Mouse (Mus musculus) v-Abl transformed pro-B cells (cell line): ENCODE data around the gene Scube1.

ENCODE experiments used
- in situ Hi-C, 2 experiments: fragments of 400-800 bp; cut with MboI; formaldehyde crosslinking; loops; one replicate each; pipeline ENCODE4 v1.15.1; 2025; ENCODE audit not compliant: unreplicated experiment in 2 of 2

Gene Scube1

GRCm38 (mm10) chr15:83606700-83607099, 118.1 kb downstream of the Scube1 start:
- in situ Hi-C loops, result loop anchor here (5.0 to 25.0 kb wide), 3 partner anchors 34 to 1031 kb away; no protein-coding TSS in a partner anchor

GRCm38 (mm10) chr15:83606216-83606615, 118.6 kb downstream of the Scube1 start:
- in situ Hi-C loops, result loop anchor here (5.0 to 25.0 kb wide), 3 partner anchors 34 to 1031 kb away; no protein-coding TSS in a partner anchor

GRCm38 (mm10) chr15:83603426-83603825, 121.4 kb downstream of the Scube1 start:
- in situ Hi-C loops, result loop anchor here (5.0 to 25.0 kb wide), 4 partner anchors 41 to 1034 kb away; partner anchors contain the start of genes Mcat (in 1 of the 2), Tspo (in 1 of the 2) and Ttll1 (in 1 of the 2)

GRCm38 (mm10) chr15:83603046-83603396, 121.8 kb downstream of the Scube1 start:
- in situ Hi-C loops, result loop anchor here (5.0 to 25.0 kb wide), 4 partner anchors 41 to 1034 kb away; partner anchors contain the start of genes Mcat (in 1 of the 2), Tspo (in 1 of the 2) and Ttll1 (in 1 of the 2)

- in situ Hi-C loops, result loop anchor here (5.0 to 25.0 kb wide), 4 partner anchors 40 to 1035 kb away; partner anchors contain the start of genes Mcat (in 1 of the 2), Tspo (in 1 of the 2) and Ttll1 (in 1 of the 2)
These were observed 122.3 kb downstream of the Scube1 start for GRCm38 (mm10) chr15:83602372-83603045.

GRCm38 (mm10) chr15:83601185-83601584, 123.6 kb downstream of the Scube1 start:
- in situ Hi-C loops, result loop anchor here (5.0 to 25.0 kb wide), 4 partner anchors 39 to 1036 kb away; partner anchors contain the start of genes Mcat (in 1 of the 2), Tspo (in 1 of the 2) and Ttll1 (in 1 of the 2)

GRCm38 (mm10) chr15:83596833-83597232, 128.0 kb downstream of the Scube1 start:
- in situ Hi-C loops, result no loop called here

- in situ Hi-C loops, result no loop called here
These were observed 129.5 kb downstream of the Scube1 start for GRCm38 (mm10) chr15:83595364-83595711.

- in situ Hi-C loops, result loop anchor here in 1 of 2 experiments (5.0 kb wide), 1 partner anchor 37 kb away; no protein-coding TSS in a partner anchor
These were observed 130.1 kb downstream of the Scube1 start, which contains the start of gene Ttll12 for GRCm38 (mm10) chr15:83594513-83595363. TSS of gene Ttll12 (minus strand) at chr15:83595157.

- in situ Hi-C loops, result loop anchor here in 1 of 2 experiments (5.0 kb wide), 1 partner anchor 37 kb away; no protein-coding TSS in a partner anchor
These were observed 130.9 kb downstream of the Scube1 start for GRCm38 (mm10) chr15:83593702-83594512.

- in situ Hi-C loops, result loop anchor here in 1 of 2 experiments (5.0 kb wide), 1 partner anchor 36 kb away; no protein-coding TSS in a partner anchor
These were observed 131.6 kb downstream of the Scube1 start for GRCm38 (mm10) chr15:83593189-83593585.

GRCm38 (mm10) chr15:83592260-83593188, 132.3 kb downstream of the Scube1 start:
- in situ Hi-C loops, result loop anchor here in 1 of 2 experiments (5.0 kb wide), 1 partner anchor 35 kb away; no protein-coding TSS in a partner anchor

GRCm38 (mm10) chr15:83591758-83592157, 133.1 kb downstream of the Scube1 start:
- in situ Hi-C loops, result loop anchor here in 1 of 2 experiments (5.0 kb wide), 1 partner anchor 34 kb away; no protein-coding TSS in a partner anchor

GRCm38 (mm10) chr15:83590841-83591240, 134.0 kb downstream of the Scube1 start:
- in situ Hi-C loops, result loop anchor here in 1 of 2 experiments (5.0 kb wide), 1 partner anchor 34 kb away; no protein-coding TSS in a partner anchor

- in situ Hi-C loops, result no loop called here
These were observed 140.0 kb downstream of the Scube1 start for GRCm38 (mm10) chr15:83584741-83585220.

- in situ Hi-C loops, result no loop called here
These were observed 141.2 kb downstream of the Scube1 start for GRCm38 (mm10) chr15:83583419-83584156.

GRCm38 (mm10) chr15:83582931-83583330, 141.9 kb downstream of the Scube1 start:
- in situ Hi-C loops, result no loop called here

GRCm38 (mm10) chr15:83576651-83577050, 148.2 kb downstream of the Scube1 start:
- in situ Hi-C loops, result no loop called here
